Mouse (Mus musculus): ENCODE data around the gene Timd4. TPM values are rescaled to one million over a fixed set of nuclear protein-coding genes. Genes with fewer than 3 reads are reported as not detected.

Gene Timd4
- total RNA-seq, 1 experiment, result not detected

DNA sequence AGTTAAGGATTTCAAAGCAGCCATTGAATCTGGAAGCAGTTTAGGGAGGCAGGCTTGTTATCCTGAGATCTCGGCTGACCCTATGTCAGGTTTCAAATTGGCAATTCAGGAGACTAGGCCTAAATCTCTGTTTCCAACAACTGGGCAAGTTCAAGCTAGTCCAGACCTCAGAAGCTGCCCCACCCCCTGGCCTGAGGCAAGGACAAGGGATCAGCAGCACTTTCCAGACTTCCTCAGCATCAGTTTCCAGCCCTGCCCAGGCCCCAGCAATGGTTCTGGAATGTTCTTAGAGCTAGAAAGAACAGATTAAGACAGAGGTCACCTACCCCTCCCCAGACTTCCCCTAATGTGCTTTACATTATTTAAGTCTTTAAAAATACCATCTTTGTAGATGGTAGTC, 36.1 kb downstream of the Timd4 start:
- Histone ChIP-seq H3K36me3 (ENCODE audit: control insufficient read depth, insufficient read depth, low read length, poor library complexity, severe bottlenecking) (no peaks in the 10 kb centered on the region), H3K4me3 (ENCODE audit: insufficient read depth in 1 of 2, low read depth in 1 of 2, low read length in 2 of 2, poor library complexity in 1 of 2, severe bottlenecking in 1 of 2) (no peak overlapping the region), H3K9ac (ENCODE audit: insufficient read depth, low read depth, low read length, poor library complexity, severe bottlenecking) (no peak overlapping the region), H3K9me3 (ENCODE audit: control insufficient read depth, insufficient read depth, low read depth, low read length) (no peaks in the 10 kb centered on the region), H3K4me1 (ENCODE audit: control insufficient read depth in 2 of 2, insufficient read depth in 2 of 2, low read length in 2 of 2, poor library complexity in 1 of 2) (peaks cover 2 to 8% of the 10 kb centered on the region in 2 experiments; a peak in 3 of 4 replicates), H3K27ac (ENCODE audit: insufficient read depth, low read depth, low read length, poor library complexity, severe bottlenecking) (no peak overlapping the region)
- TF ChIP-seq HCFC1 (IDR thresholded peaks at IDR 0.05; ENCODE audit: borderline replicate concordance, insufficient read depth, low read length) (no peak), MAFK (IDR thresholded peaks at IDR 0.05; ENCODE audit: insufficient read depth, low read depth, low read length) (no peak), ZC3H11A (IDR thresholded peaks at IDR 0.05; ENCODE audit: borderline replicate concordance, low read depth, low read length) (no peak), ZNF384 (IDR thresholded peaks at IDR 0.05; ENCODE audit: low read depth, low read length) (no peak), CHD2 (IDR thresholded peaks at IDR 0.05; ENCODE audit: low read depth, low read length) (no peak)
- peak; percentile 22 for DNase-seq (ENCODE audit: low read depth, low spot score)
- in situ Hi-C loops (cut with MboI; ENCODE audit: low sequenced_read_pairs in 2 of 2, unreplicated experiment in 2 of 2), result no loop called here

DNA sequence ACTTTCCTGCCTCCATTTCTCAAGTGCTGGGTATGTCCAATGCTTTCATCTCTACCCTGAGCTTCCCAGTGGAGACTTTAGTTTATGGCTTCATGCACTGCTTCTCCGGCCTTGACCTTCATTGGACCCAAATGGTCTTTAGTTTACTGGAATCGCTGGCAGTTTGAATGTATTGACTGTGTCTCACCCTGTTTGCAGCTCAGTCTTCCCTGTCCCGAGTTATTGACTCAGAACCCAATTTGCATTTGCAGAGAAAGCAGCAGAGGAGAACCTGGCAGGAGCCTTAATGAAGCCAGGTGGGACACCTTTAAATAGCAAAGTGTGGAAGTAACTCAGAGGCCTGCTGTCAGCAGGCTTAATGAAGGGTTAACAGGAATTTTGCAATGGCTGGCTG, 37.2 kb downstream of the Timd4 start:
- Histone ChIP-seq H3K4me3 (ENCODE audit: insufficient read depth in 1 of 2, low read depth in 1 of 2, low read length in 2 of 2, poor library complexity in 1 of 2, severe bottlenecking in 1 of 2) (no peak overlapping the region), H3K36me3 (ENCODE audit: control insufficient read depth, insufficient read depth, low read length, poor library complexity, severe bottlenecking) (no peaks in the 10 kb centered on the region), H3K4me1 (ENCODE audit: control insufficient read depth in 2 of 2, insufficient read depth in 2 of 2, low read length in 2 of 2, poor library complexity in 1 of 2) (peaks cover 2 to 8% of the 10 kb centered on the region in 2 experiments; a peak in 3 of 4 replicates), H3K9ac (ENCODE audit: insufficient read depth, low read depth, low read length, poor library complexity, severe bottlenecking) (no peak overlapping the region), H3K9me3 (ENCODE audit: control insufficient read depth, insufficient read depth, low read depth, low read length) (no peaks in the 10 kb centered on the region), H3K27ac (ENCODE audit: insufficient read depth, low read depth, low read length, poor library complexity, severe bottlenecking) (no peak overlapping the region)
- DNase-seq (ENCODE audit: low read depth, low spot score), result no peak
- in situ Hi-C loops (cut with MboI; ENCODE audit: low sequenced_read_pairs in 2 of 2, unreplicated experiment in 2 of 2), result no loop called here
- TF ChIP-seq HCFC1 (IDR thresholded peaks at IDR 0.05; ENCODE audit: borderline replicate concordance, insufficient read depth, low read length) (no peak), MAFK (IDR thresholded peaks at IDR 0.05; ENCODE audit: insufficient read depth, low read depth, low read length) (no peak), ZNF384 (IDR thresholded peaks at IDR 0.05; ENCODE audit: low read depth, low read length) (no peak), ZC3H11A (IDR thresholded peaks at IDR 0.05; ENCODE audit: borderline replicate concordance, low read depth, low read length) (no peak), CHD2 (IDR thresholded peaks at IDR 0.05; ENCODE audit: low read depth, low read length) (no peak)

DNA sequence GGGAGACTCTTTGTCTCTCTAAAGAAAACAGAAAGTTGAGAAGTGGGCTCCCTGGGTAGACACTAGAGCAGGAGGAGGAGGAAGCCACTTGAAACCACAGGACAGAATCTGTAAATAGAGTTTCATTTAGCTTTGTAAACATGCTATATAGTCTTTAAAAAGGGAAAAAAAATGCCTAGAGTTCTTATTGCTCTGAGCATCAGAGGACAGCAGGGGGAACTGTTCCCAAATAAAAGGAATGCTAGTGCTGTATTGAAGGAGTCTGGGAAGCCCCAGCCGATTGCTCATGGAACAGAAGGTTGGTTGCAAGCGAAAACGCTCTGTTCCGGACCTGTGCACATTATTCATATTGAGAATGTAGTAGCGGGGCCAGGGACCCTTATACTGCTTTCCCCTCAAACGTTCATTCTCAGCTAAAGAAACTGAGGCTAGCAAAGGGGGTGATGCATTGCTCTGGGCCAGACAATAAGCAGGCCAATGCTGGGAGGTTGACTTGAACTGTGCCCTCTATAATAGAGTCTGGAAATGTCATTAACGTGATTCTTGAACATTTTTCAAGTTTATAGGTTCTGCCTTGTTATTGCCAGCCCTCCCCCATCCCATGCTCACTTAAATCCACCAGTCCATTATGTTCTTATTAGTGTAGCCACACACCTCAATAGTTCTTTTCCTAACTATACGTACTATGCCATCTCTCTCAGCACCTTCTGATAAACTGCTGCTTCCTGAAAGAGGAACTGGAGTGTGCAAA, 37.8 kb downstream of the Timd4 start:
- Histone ChIP-seq H3K4me3 (ENCODE audit: insufficient read depth in 1 of 2, low read depth in 1 of 2, low read length in 2 of 2, poor library complexity in 1 of 2, severe bottlenecking in 1 of 2) (no peak overlapping the region), H3K4me1 (ENCODE audit: control insufficient read depth in 2 of 2, insufficient read depth in 2 of 2, low read length in 2 of 2, poor library complexity in 1 of 2) (peaks cover 2 to 8% of the 10 kb centered on the region in 2 experiments; a peak in 3 of 4 replicates), H3K9me3 (ENCODE audit: control insufficient read depth, insufficient read depth, low read depth, low read length) (no peaks in the 10 kb centered on the region), H3K27ac (ENCODE audit: insufficient read depth, low read depth, low read length, poor library complexity, severe bottlenecking) (no peak overlapping the region), H3K9ac (ENCODE audit: insufficient read depth, low read depth, low read length, poor library complexity, severe bottlenecking) (no peak overlapping the region), H3K36me3 (ENCODE audit: control insufficient read depth, insufficient read depth, low read length, poor library complexity, severe bottlenecking) (no peaks in the 10 kb centered on the region)
- in situ Hi-C loops (cut with MboI; ENCODE audit: low sequenced_read_pairs in 2 of 2, unreplicated experiment in 2 of 2), result no loop called here
- no peak for DNase-seq (ENCODE audit: low read depth, low spot score)
- TF ChIP-seq ZNF384 (IDR thresholded peaks at IDR 0.05; ENCODE audit: low read depth, low read length) (no peak), ZC3H11A (IDR thresholded peaks at IDR 0.05; ENCODE audit: borderline replicate concordance, low read depth, low read length) (no peak), MAFK (IDR thresholded peaks at IDR 0.05; ENCODE audit: insufficient read depth, low read depth, low read length) (no peak), HCFC1 (IDR thresholded peaks at IDR 0.05; ENCODE audit: borderline replicate concordance, insufficient read depth, low read length) (no peak), CHD2 (IDR thresholded peaks at IDR 0.05; ENCODE audit: low read depth, low read length) (no peak)

DNA sequence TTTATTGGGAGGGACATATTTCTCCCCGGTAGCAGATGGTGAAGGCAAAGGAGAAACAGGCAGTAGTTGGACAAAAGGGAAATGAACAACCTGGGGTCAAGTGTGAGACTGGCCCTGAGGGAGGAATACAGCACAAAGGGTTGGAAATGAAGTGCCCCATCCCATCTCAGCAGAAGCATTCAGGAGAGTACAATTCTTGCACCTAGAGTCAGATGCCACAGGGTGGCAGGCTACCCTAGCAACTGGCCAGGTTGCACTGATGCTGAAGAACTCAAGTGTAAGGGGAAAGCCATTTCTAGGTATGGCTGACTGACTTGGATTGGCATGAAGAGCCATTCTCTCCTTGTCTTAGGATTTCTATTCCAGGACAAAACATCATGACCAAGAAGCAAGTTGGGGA, 54.2 kb downstream of the Timd4 start:
- Histone ChIP-seq H3K9me3 (ENCODE audit: control insufficient read depth, insufficient read depth, low read depth, low read length) (no peaks in the 10 kb centered on the region), H3K4me3 (ENCODE audit: insufficient read depth in 1 of 2, low read depth in 1 of 2, low read length in 2 of 2, poor library complexity in 1 of 2, severe bottlenecking in 1 of 2) (no peak overlapping the region), H3K27ac (ENCODE audit: insufficient read depth, low read depth, low read length, poor library complexity, severe bottlenecking) (no peak overlapping the region), H3K9ac (ENCODE audit: insufficient read depth, low read depth, low read length, poor library complexity, severe bottlenecking) (no peak overlapping the region), H3K36me3 (ENCODE audit: control insufficient read depth, insufficient read depth, low read length, poor library complexity, severe bottlenecking) (no peaks in the 10 kb centered on the region), H3K4me1 (ENCODE audit: control insufficient read depth in 2 of 2, insufficient read depth in 2 of 2, low read length in 2 of 2, poor library complexity in 1 of 2) (no peaks in the 10 kb centered on the region)
- in situ Hi-C loops (cut with MboI; ENCODE audit: low sequenced_read_pairs in 2 of 2, unreplicated experiment in 2 of 2), result no loop called here
- DNase-seq (ENCODE audit: low read depth, low spot score), result no peak
- TF ChIP-seq CHD2 (IDR thresholded peaks at IDR 0.05; ENCODE audit: low read depth, low read length) (no peak), ZNF384 (IDR thresholded peaks at IDR 0.05; ENCODE audit: low read depth, low read length) (no peak), ZC3H11A (IDR thresholded peaks at IDR 0.05; ENCODE audit: borderline replicate concordance, low read depth, low read length) (peak; percentile 50; the same call in 1 of the 2 replicates)
